Mouse (Mus musculus) liver, postnatal 0 days (tissue): ENCODE measurements at regions not wholly inside any gene's neighbourhood (a gene's known extent, or its start where the extent isn't known, plus 50 kb on each side); places are given as distances from the start of the nearest gene placed in this dataset.
"Not testable (repeated sequence)": the region's sequence is repeated elsewhere in the genome, so short reads cannot be mapped to it uniquely, and the experiment has no call there.

Experiments
- ATAC-seq: fragments of 200-750 bp; cut with Nextera tagmentation; 2 replicates; pipeline ENCODE4 v1.8.0; 2017; ENCODE audit warnings: mild to moderate bottlenecking, moderate library complexity
- DNase-seq: peaks from one replicate; pipeline ENCODE4 v3.0.0-alpha.2; 2016
- H3K27ac ChIP-seq: fragments of 300-500 bp; sonication (generic); 2 replicates; pipeline ENCODE4 v1.5.1; 2014; ENCODE audit warnings: antibody characterized with exemption, moderate library complexity, mild to moderate bottlenecking, low read depth
- H3K27me3 ChIP-seq: fragments of 300-500 bp; sonication (generic); 2 replicates; pipeline ENCODE4 v1.6.1; 2014; ENCODE audit warnings: low read length, control low read depth, mixed read lengths; ENCODE audit not compliant: insufficient read depth
- H3K36me3 ChIP-seq: fragments of 300-500 bp; sonication (generic); replicated peaks from 2 replicates; pipeline ENCODE4 v1.6.1; 2014; ENCODE audit warnings: mild to moderate bottlenecking, control low read depth, low read length, moderate library complexity, mixed read lengths; ENCODE audit not compliant: insufficient read depth
- H3K4me1 ChIP-seq: fragments of 300-500 bp; sonication (generic); 2 replicates; pipeline ENCODE4 v1.6.1; 2014; ENCODE audit warnings: antibody characterized with exemption, mild to moderate bottlenecking, control low read depth; ENCODE audit not compliant: insufficient read depth
- H3K4me2 ChIP-seq: fragments of 300-500 bp; sonication (generic); 2 replicates; pipeline ENCODE4 v1.6.1; 2014; ENCODE audit warnings: low read depth, mild to moderate bottlenecking, low read length, moderate library complexity, mixed read lengths
- H3K4me3 ChIP-seq: fragments of 300-500 bp; sonication (generic); 2 replicates; pipeline ENCODE4 v1.5.1; 2014; ENCODE audit warnings: low read depth, low read length
- H3K9ac ChIP-seq: fragments of 300-500 bp; sonication (generic); replicated peaks from 2 replicates; pipeline ENCODE4 v1.6.1; 2014; ENCODE audit warnings: mild to moderate bottlenecking, moderate library complexity
- H3K9me3 ChIP-seq: fragments of 300-500 bp; sonication (generic); 2 replicates; pipeline ENCODE4 v1.6.1; 2016; ENCODE audit warnings: mild to moderate bottlenecking, control low read depth, low read length, mixed read lengths
- CTCF ChIP-seq: sonication (generic); IDR thresholded peaks from 2 replicates; pipeline ENCODE4 v1.5.1; 2016; ENCODE audit warnings: antibody characterized with exemption, low read depth
- EP300 ChIP-seq: IDR thresholded peaks from 2 replicates; pipeline ENCODE4 v1.6.1; 2016; ENCODE audit warnings: antibody characterized with exemption, low read depth, mild to moderate bottlenecking
- WGBS: fragments of 180-500 bp; shearing (Covaris S2); extraction: QIAGEN DNeasy Blood & Tissue Kit; methylation state at CpG from one replicate; pipeline ENCODE4 v1.1.7; 2014; ENCODE audit not compliant: insufficient replicate concordance; 5-methylcytosine and 5-hydroxymethylcytosine counted together

GRCm38 (mm10) chr10:10186721-10187120 is 285.4 kb downstream of the Adgb start:
- H3K4me2 ChIP-seq, result no peak overlapping the region
- no peak overlapping the region for H3K9ac ChIP-seq
- H3K27ac ChIP-seq, result peak overlapping the region; percentile 12; the same call in 1 of the 2 replicates
- no peaks in the 10 kb centered on the region for H3K9me3 ChIP-seq
- H3K4me3 ChIP-seq, result no peak overlapping the region
- TF ChIP-seq CTCF (no peak), EP300 (no peak)
- 55% methylated on average over 5 of the region's 5 CpGs for WGBS
- H3K27me3 ChIP-seq, result no peaks in the 10 kb centered on the region
- ATAC-seq, result no peak
- no peaks in the 10 kb centered on the region for H3K4me1 ChIP-seq
- DNase-seq, result no peak
- H3K36me3 ChIP-seq, result no peaks in the 10 kb centered on the region

- Histone ChIP-seq H3K4me1 (no peaks in the 10 kb centered on the region), H3K27ac (no peak overlapping the region), H3K9ac (no peak overlapping the region), H3K36me3 (no peaks in the 10 kb centered on the region), H3K4me2 (no peak overlapping the region), H3K27me3 (no peaks in the 10 kb centered on the region), H3K9me3 (no peaks in the 10 kb centered on the region), H3K4me3 (no peak overlapping the region)
- DNase-seq (no peak), ATAC-seq (no peak)
- TF ChIP-seq EP300 (no peak), CTCF (no peak)
- 56% methylated on average over 8 of the region's 8 CpGs for WGBS
Measured at GRCm38 (mm10) chr10:10185298-10185883, 284.5 kb upstream of the Stxbp5 start.

GRCm38 (mm10) chr10:10184386-10184785 is 283.5 kb upstream of the Stxbp5 start:
- no peak for TF ChIP-seq CTCF
- TF ChIP-seq EP300, result peak; percentile 62
- 20% methylated on average over 5 of the region's 5 CpGs for WGBS

GRCm38 (mm10) chr10:10177037-10177436 is 276.2 kb upstream of the Stxbp5 start:
- H3K9ac ChIP-seq, ATAC-seq, H3K9me3 ChIP-seq, H3K4me1 ChIP-seq, DNase-seq, H3K27ac ChIP-seq, H3K4me3 ChIP-seq, H3K4me2 ChIP-seq, H3K27me3 ChIP-seq, H3K36me3 ChIP-seq: not testable (repeated sequence)
- WGBS, result 51% methylated on average over 3 of the region's 3 CpGs

More at GRCm38 (mm10) chr10:10184386-10184785, 283.5 kb upstream of the Stxbp5 start:
- no peaks in the 10 kb centered on the region for H3K4me1 ChIP-seq
- DNase-seq (peak; percentile 17), ATAC-seq (peak; percentile 68)
- no peaks in the 10 kb centered on the region for H3K27me3 ChIP-seq
- H3K27ac ChIP-seq, result 0 out of 2 replicates have a peak overlapping the region, but pooled peaks have one; percentile 35
- H3K4me2 ChIP-seq, result peak overlapping the region; percentile 49
- no peak overlapping the region for H3K9ac ChIP-seq
- no peak overlapping the region for H3K4me3 ChIP-seq
- H3K9me3 ChIP-seq, result no peaks in the 10 kb centered on the region
- no peaks in the 10 kb centered on the region for H3K36me3 ChIP-seq
